Mouse (Mus musculus): ENCODE measurements around the gene Rnf10.

GRCm38 (mm10) chr5:115273549-115274135 lies 944 bp upstream of the Rnf10 start:
- no peak for TF ChIP-seq CTCF (IDR thresholded peaks at IDR 0.05; ENCODE audit: low read depth)
- TF ChIP-seq EP300 (IDR thresholded peaks at IDR 0.05; ENCODE audit: low read depth) = no peak

Measured in liver, embryonic 14.5 days (tissue).